ENCODE assay signal across 35 mouse cellular contexts in genomic region chr5:114842155-114842554, GRCm38 (mm10). TPM values are rescaled to one million over a fixed set of nuclear protein-coding genes. Genes with fewer than 3 reads are reported as not detected.
A peak's percentile ranks its signal among the peaks of the same experiment; 100 is the strongest.
DNase-seq lines count a peak whose midpoint lies in the region; ATAC-seq and TF ChIP-seq lines count a peak whose summit lies in the region.
"Not testable (repeated sequence)": the region's sequence is repeated elsewhere in the genome, so short reads cannot be mapped to it uniquely, and the experiment has no call there.
"Had no signal": no experiment of that assay in that cellular context is flagged by ENCODE, and none has a peak within 500 bp of the region (broad histone marks: within the 10 kb centered on the region; RNA-seq: fewer than 3 reads in every experiment).

No protein-coding gene starts in this region.

- not testable (repeated sequence) for H3ac ChIP-seq in C2C12 (ENCODE audit: control insufficient read depth, insufficient read length, low read depth)

- ATAC-seq in embryonic facial prominence, embryonic 13.5 days (ENCODE audit: insufficient number of reproducible peaks, insufficient read depth, low FRiP score, low TSS enrichment, low read depth); midbrain, postnatal 0 days (ENCODE audit: low FRiP score): not testable (repeated sequence)
- ATAC-seq in hindbrain, embryonic 12.5 days (ENCODE audit: low FRiP score): 0 out of 2 replicates have a peak, but pooled peaks have one; percentile 58
- ATAC-seq in limb, embryonic 14.5 days (ENCODE audit: low FRiP score, low read depth): peak; percentile 83; the same call in 1 of the 2 replicates

- H3K4me3 ChIP-seq in C2C12 (ENCODE audit: insufficient read depth, poor library complexity, severe bottlenecking); embryonic facial prominence, embryonic 13.5 days; hindbrain, embryonic 12.5 days; limb, embryonic 14.5 days (replicated peaks; ENCODE audit: low read length); midbrain, postnatal 0 days (ENCODE audit: low read depth, low read length): not testable (repeated sequence)

- H3K27ac ChIP-seq in embryonic facial prominence, embryonic 13.5 days: 0 out of 2 replicates have a peak overlapping the region, but pooled peaks have one; percentile 51
- H3K27ac ChIP-seq in hindbrain, embryonic 12.5 days; limb, embryonic 14.5 days (replicated peaks; ENCODE audit: low read depth, low read length); midbrain, postnatal 0 days (ENCODE audit: low read depth, low read length): not testable (repeated sequence)

- not testable (repeated sequence) for H3K36me3 ChIP-seq in C2C12 (ENCODE audit: control insufficient read depth, insufficient read depth); embryonic facial prominence, embryonic 13.5 days; hindbrain, embryonic 12.5 days; limb, embryonic 14.5 days (ENCODE audit: control insufficient read depth, insufficient read depth, low read length); midbrain, postnatal 0 days (ENCODE audit: insufficient read depth, low read length)

- TF ChIP-seq POLR2A in limb, embryonic 14.5 days (IDR thresholded peaks at IDR 0.05; ENCODE audit: borderline replicate concordance, extremely low read depth, insufficient read depth, insufficient read length): not testable (repeated sequence)

- not testable (repeated sequence) for H3K4me2 ChIP-seq in embryonic facial prominence, embryonic 13.5 days; hindbrain, embryonic 12.5 days (replicated peaks); limb, embryonic 14.5 days (replicated peaks; ENCODE audit: low read depth, low read length, severe bottlenecking); midbrain, postnatal 0 days (ENCODE audit: low read depth, low read length, poor library complexity, severe bottlenecking)

- H3K9ac ChIP-seq in embryonic facial prominence, embryonic 13.5 days; hindbrain, embryonic 12.5 days; limb, embryonic 14.5 days (ENCODE audit: low read depth, low read length, severe bottlenecking); midbrain, postnatal 0 days (replicated peaks; ENCODE audit: low read length, poor library complexity, severe bottlenecking): not testable (repeated sequence)

- H3K79me2 ChIP-seq in C2C12 (ENCODE audit: control insufficient read depth, insufficient read depth): not testable (repeated sequence)

- WGBS in embryonic facial prominence, embryonic 13.5 days: 27% methylated on average over 3 of the region's 3 CpGs
- 42% methylated on average over 3 of the region's 3 CpGs for WGBS in hindbrain, embryonic 12.5 days
- 34% methylated on average over 3 of the region's 3 CpGs for WGBS in limb, embryonic 14.5 days
- WGBS in midbrain, postnatal 0 days: 45% methylated on average over 3 of the region's 3 CpGs

- peak; percentile 19 for DNase-seq in embryo, embryonic 10.5 days (ENCODE audit: low spot score)
- DNase-seq in limb, embryonic 14.5 days (ENCODE audit: low spot score): peak; percentile 54
- peak; percentile 38 for DNase-seq in midbrain, postnatal 0 days (ENCODE audit: low spot score)
- DNase-seq in retina, embryonic 14.5 days (ENCODE audit: low spot score): peak; percentile 47

- H3K9me3 ChIP-seq in embryonic facial prominence, embryonic 13.5 days; hindbrain, embryonic 12.5 days (replicated peaks); limb, embryonic 14.5 days (ENCODE audit: control insufficient read depth, low read length); midbrain, postnatal 0 days (ENCODE audit: low read length): not testable (repeated sequence)

- H3K4me1 ChIP-seq in embryonic facial prominence, embryonic 13.5 days: peaks cover 22% of the 10 kb centered on the region
- H3K4me1 ChIP-seq in hindbrain, embryonic 12.5 days: peaks cover 17% of the 10 kb centered on the region
- H3K4me1 ChIP-seq in limb, embryonic 14.5 days (ENCODE audit: control insufficient read depth, insufficient read depth, low read length); midbrain, postnatal 0 days (ENCODE audit: insufficient read depth, low read length): not testable (repeated sequence)

- TF ChIP-seq CTCF in C2C12 (IDR thresholded peaks at IDR 0.05; ENCODE audit: control insufficient read depth, insufficient read depth, insufficient read length); midbrain, postnatal 0 days (IDR thresholded peaks at IDR 0.05): not testable (repeated sequence)

- H3K79me3 ChIP-seq in C2C12 (ENCODE audit: low read depth): not testable (repeated sequence)

- H3K27me3 ChIP-seq in C2C12 (ENCODE audit: control insufficient read depth, insufficient read depth, insufficient read length); embryonic facial prominence, embryonic 13.5 days; hindbrain, embryonic 12.5 days; limb, embryonic 14.5 days (ENCODE audit: control insufficient read depth, insufficient read depth, low read length); midbrain, postnatal 0 days (ENCODE audit: insufficient read depth, low read length): not testable (repeated sequence)

TF ChIP-seq in C2C12, 6 proteins besides CTCF, POLR2A, EP300 and RAD21:
- TF ChIP-seq MYOD1 (IDR thresholded peaks at IDR 0.05; ENCODE audit: control insufficient read depth, insufficient read length, low read depth): peak; percentile 74

RNA-seq across cellular contexts. Expression of gene 4930519G04Rik, which starts 11.3 kb away (rescaled TPM):
- not detected for polyA plus RNA-seq in C2C12 (2012; fragmentation: generic; extraction: Trizol)
- 0.45 TPM in 1 of 2 replicates, not detected in the other for polyA plus RNA-seq in embryonic facial prominence, embryonic 13.5 days (2015; fragmentation: Nextera tagmentation; extraction: Ambion mirVana)
- not detected in 2 replicates for polyA plus RNA-seq in hindbrain, embryonic 12.5 days (2016; fragmentation: Nextera tagmentation; extraction: Ambion mirVana)
- not detected in 2 replicates for polyA plus RNA-seq in limb, embryonic 14.5 days (2012; rRNA removed)
- not detected in 2 replicates for polyA plus RNA-seq in limb, embryonic 14.5 days (2014; fragmentation: Nextera tagmentation; extraction: Ambion mirVana)
- not detected in 2 replicates for total RNA-seq in midbrain, postnatal 0 days (2014; rRNA removed)
- polyA plus RNA-seq in midbrain, postnatal 0 days (2015; fragmentation: Nextera tagmentation; extraction: Ambion mirVana): not detected in 2 replicates
- total RNA-seq: adrenal gland, adult 2 months; adrenal gland, postnatal 36 days; gastrocnemius, adult 8-10 months; gastrocnemius, postnatal 4 days; heart, adult 2 months; heart, postnatal 4 days; layer of hippocampus, adult 18-20 months; layer of hippocampus, postnatal 10 days; left cerebral cortex, adult 18-20 months; left cerebral cortex, postnatal 14 days; megakaryocyte-erythroid progenitor cell, adult 5-6 weeks had no signal
- polyA plus RNA-seq: activated CD4-positive, CD25-positive, alpha-beta regulatory T cell, adult 4 months; adrenal gland, adult 2 months; CD4-positive, CD25-positive, alpha-beta regulatory T cell, adult 4 months; cerebellum, adult 2 months; forebrain, embryonic 10.5 days; forebrain, embryonic 16.5 days; heart, adult 2 months; heart, embryonic 12.5 days; heart, postnatal 0 days; hindbrain, embryonic 15.5 days; kidney, embryonic 15.5 days; limb, embryonic 12.5 days; liver, embryonic 12.5 days; liver, postnatal 0 days; macrophage; midbrain, embryonic 15.5 days; neural tube, embryonic 15.5 days; stomach, embryonic 16.5 days; urinary bladder, adult 2 months had no signal

RNA-seq across cellular contexts. Expression of gene Gm9936, which starts 16.3 kb away (rescaled TPM):
- not detected for polyA plus RNA-seq in C2C12 (2012; fragmentation: generic; extraction: Trizol)
- 0.51 and 0.56 TPM in 2 replicates for polyA plus RNA-seq in embryonic facial prominence, embryonic 13.5 days (2015; fragmentation: Nextera tagmentation; extraction: Ambion mirVana)
- polyA plus RNA-seq in hindbrain, embryonic 12.5 days (2016; fragmentation: Nextera tagmentation; extraction: Ambion mirVana): 0.56 and 0.76 TPM in 2 replicates
- polyA plus RNA-seq in limb, embryonic 14.5 days (2012; rRNA removed): 0.12 and 0.13 TPM in 2 replicates
- 0.08 and 0.36 TPM in 2 replicates for polyA plus RNA-seq in limb, embryonic 14.5 days (2014; fragmentation: Nextera tagmentation; extraction: Ambion mirVana)
- total RNA-seq in midbrain, postnatal 0 days (2014; rRNA removed): 5.8 and 6.7 TPM in 2 replicates
- 3.1 and 3.3 TPM in 2 replicates for polyA plus RNA-seq in midbrain, postnatal 0 days (2015; fragmentation: Nextera tagmentation; extraction: Ambion mirVana)
- total RNA-seq: adrenal gland, adult 2 months; adrenal gland, postnatal 36 days; gastrocnemius, adult 8-10 months; gastrocnemius, postnatal 4 days; heart, adult 2 months; heart, postnatal 4 days; megakaryocyte-erythroid progenitor cell, adult 5-6 weeks had no signal
- polyA plus RNA-seq: activated CD4-positive, CD25-positive, alpha-beta regulatory T cell, adult 4 months; adrenal gland, adult 2 months; CD4-positive, CD25-positive, alpha-beta regulatory T cell, adult 4 months; heart, adult 2 months; heart, embryonic 12.5 days; heart, postnatal 0 days; liver, embryonic 12.5 days; liver, postnatal 0 days; macrophage had no signal

RNA-seq across cellular contexts. Expression of gene 1500011B03Rik, which starts 18.9 kb away (rescaled TPM):
- polyA plus RNA-seq in C2C12 (2012; fragmentation: generic; extraction: Trizol): 34.7 TPM
- 103 TPM in 2 replicates for polyA plus RNA-seq in embryonic facial prominence, embryonic 13.5 days (2015; fragmentation: Nextera tagmentation; extraction: Ambion mirVana)
- 165 TPM in 2 replicates for polyA plus RNA-seq in hindbrain, embryonic 12.5 days (2016; fragmentation: Nextera tagmentation; extraction: Ambion mirVana)
- polyA plus RNA-seq in limb, embryonic 14.5 days (2012; rRNA removed): 76.7 and 80.3 TPM in 2 replicates
- polyA plus RNA-seq in limb, embryonic 14.5 days (2014; fragmentation: Nextera tagmentation; extraction: Ambion mirVana): 95.9 and 98.3 TPM in 2 replicates
- 299 and 345 TPM in 2 replicates for total RNA-seq in midbrain, postnatal 0 days (2014; rRNA removed)
- 372 and 393 TPM in 2 replicates for polyA plus RNA-seq in midbrain, postnatal 0 days (2015; fragmentation: Nextera tagmentation; extraction: Ambion mirVana)

RNA-seq across cellular contexts. Expression of gene Oasl2, which starts 54.6 kb away (rescaled TPM):
- 0.40 TPM for polyA plus RNA-seq in C2C12 (2012; fragmentation: generic; extraction: Trizol)
- polyA plus RNA-seq in embryonic facial prominence, embryonic 13.5 days (2015; fragmentation: Nextera tagmentation; extraction: Ambion mirVana): 3.0 and 4.0 TPM in 2 replicates
- polyA plus RNA-seq in hindbrain, embryonic 12.5 days (2016; fragmentation: Nextera tagmentation; extraction: Ambion mirVana): 2.0 and 3.0 TPM in 2 replicates
- polyA plus RNA-seq in limb, embryonic 14.5 days (2012; rRNA removed): 1.6 and 2.0 TPM in 2 replicates
- 1.7 and 1.9 TPM in 2 replicates for polyA plus RNA-seq in limb, embryonic 14.5 days (2014; fragmentation: Nextera tagmentation; extraction: Ambion mirVana)
- total RNA-seq in midbrain, postnatal 0 days (2014; rRNA removed): 1.8 and 6.3 TPM in 2 replicates
- polyA plus RNA-seq in midbrain, postnatal 0 days (2015; fragmentation: Nextera tagmentation; extraction: Ambion mirVana): 3.9 and 5.1 TPM in 2 replicates
